Mouse (Mus musculus) bone marrow, adult 2 months (tissue): Measurements from ENCODE around the gene Scd2.
"Not testable (repeated sequence)": the region's sequence is repeated elsewhere in the genome, so short reads cannot be mapped to it uniquely, and the experiment has no call there.

Experiments used
- CTCF ChIP-seq: fragments of 200-500 bp; IDR thresholded peaks from 2 replicates; pipeline ENCODE4 v1.5.1; 2011; ENCODE audit warnings: low read length, control low read depth; ENCODE audit not compliant: control insufficient read depth, insufficient read depth
- POLR2A ChIP-seq: fragments of 200-500 bp; IDR thresholded peaks from 2 replicates; pipeline ENCODE4 v1.6.1; 2011; ENCODE audit warnings: low read depth, mild to moderate bottlenecking, control low read depth, low read length, borderline replicate concordance; ENCODE audit not compliant: control insufficient read depth

GRCm38 (mm10) chr19:44254106-44254505, 39.4 kb upstream of the Scd2 start:
- not testable (repeated sequence) for TF ChIP-seq POLR2A, CTCF
